Mouse (Mus musculus) A20 (cell line): Measurements from ENCODE around the gene Olfr38.

Experiments
- DNase-seq: peaks from one replicate; pipeline ENCODE4 v3.0.0-alpha.2; 2011; ENCODE audit warnings: low read depth, low spot score

Olfr38 gene

GRCm38 (mm10) chr6:42756104-42756503 lies at the start of gene Olfr38:
Gene Olfr38, plus strand, starts transcription at chr6:42756404.
- no peak for DNase-seq

GRCm38 (mm10) chr6:42709291-42710211 lies 46.7 kb upstream of the Olfr38 start, which contains the start of gene Tcaf1:
Gene Tcaf1, minus strand, starts transcription at chr6:42710088.
- DNase-seq = no peak

- no peak for DNase-seq
Measured at GRCm38 (mm10) chr6:42714668-42715067, 41.5 kb upstream of the Olfr38 start.

GRCm38 (mm10) chr6:42717973-42718372 lies 38.2 kb upstream of the Olfr38 start:
- DNase-seq = no peak

- DNase-seq = no peak
Measured at GRCm38 (mm10) chr6:42739071-42739470, 17.1 kb upstream of the Olfr38 start, which contains the start of gene Olfr453. Gene Olfr453, plus strand, starts transcription at chr6:42739371.

- DNase-seq = no peak
Measured at GRCm38 (mm10) chr6:42742303-42742702, 13.9 kb upstream of the Olfr38 start.

GRCm38 (mm10) chr6:42747846-42748245 lies 8.4 kb upstream of the Olfr38 start:
- DNase-seq = no peak

- no peak for DNase-seq
Measured at GRCm38 (mm10) chr6:42777066-42777465, 20.9 kb downstream of the Olfr38 start.

- DNase-seq = no peak
Measured at GRCm38 (mm10) chr6:42784793-42785192, 28.6 kb downstream of the Olfr38 start, which contains the start of gene Olfr452. Gene Olfr452, plus strand, starts transcription at chr6:42785093.

GRCm38 (mm10) chr6:42790247-42790948 lies 34.2 kb downstream of the Olfr38 start:
- no peak for DNase-seq

- DNase-seq = no peak
Measured at GRCm38 (mm10) chr6:42790949-42791556, 34.8 kb downstream of the Olfr38 start.

GRCm38 (mm10) chr6:42794982-42795381 lies 38.8 kb downstream of the Olfr38 start:
- no peak for DNase-seq

- DNase-seq = no peak
Measured at GRCm38 (mm10) chr6:42811639-42812038, 55.4 kb downstream of the Olfr38 start, which contains the start of gene Olfr450. Gene Olfr450, plus strand, starts transcription at chr6:42811939.
